Mouse (Mus musculus): ENCODE results near the gene Thrb.

The Thrb gene

DNA sequence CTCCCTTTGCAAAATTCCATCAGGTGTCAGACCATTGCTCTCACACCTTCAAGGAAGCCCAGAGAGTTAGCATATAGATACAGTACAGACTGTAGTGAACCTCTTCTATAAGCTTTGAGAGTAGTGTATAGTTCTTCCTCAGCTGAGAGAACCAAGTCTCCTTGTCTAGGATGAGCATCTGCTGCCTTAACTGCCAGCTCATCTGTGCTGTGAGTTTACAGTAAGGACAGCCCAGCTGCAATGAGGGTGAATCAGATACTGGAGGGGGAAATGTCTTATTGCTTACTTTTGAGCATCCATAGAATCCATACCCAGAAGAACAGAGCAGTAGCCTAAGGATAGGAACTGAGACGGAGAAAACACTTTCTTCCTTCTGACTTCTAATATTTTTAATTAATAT, 367.8 kb downstream of the Thrb start:
- DNase-seq (ENCODE audit: low read depth, low spot score): no peak

DNA sequence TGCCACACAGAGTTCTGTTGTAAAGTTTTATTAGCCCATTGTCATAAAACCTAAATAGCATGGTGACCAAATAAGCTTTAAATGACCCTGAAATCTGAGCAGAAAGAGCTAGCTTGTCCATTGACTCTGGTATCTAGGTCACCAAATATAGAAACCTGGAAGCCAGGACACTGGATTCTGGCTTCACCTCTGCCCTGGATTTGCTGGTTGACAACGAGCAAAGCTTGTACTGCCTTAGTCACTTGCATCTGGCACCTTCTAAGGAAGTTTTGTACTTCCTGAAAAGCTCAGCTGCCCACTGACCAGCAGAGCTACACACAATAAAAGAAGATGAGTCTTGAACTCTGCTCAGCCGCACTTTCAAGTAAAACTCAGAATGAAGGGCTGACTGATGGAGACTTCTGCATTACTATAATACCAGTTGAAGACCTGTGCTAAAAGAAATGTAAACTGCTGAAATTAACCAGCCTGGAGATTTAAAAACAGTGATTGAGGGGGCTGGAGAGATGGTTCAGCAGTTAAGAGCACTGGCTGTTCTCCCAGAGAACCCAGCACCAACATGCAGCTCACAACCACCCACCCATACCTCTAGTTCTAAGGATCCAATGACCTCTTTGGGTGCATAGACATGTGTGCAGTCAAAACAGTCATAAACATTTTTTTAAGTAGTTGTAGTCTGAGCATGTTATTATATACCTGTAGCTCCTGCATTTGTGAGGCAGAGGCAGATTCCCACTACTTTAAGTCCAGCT, 369.3 kb downstream of the Thrb start:
- DNase-seq (ENCODE audit: low read depth, low spot score): no peak

DNA sequence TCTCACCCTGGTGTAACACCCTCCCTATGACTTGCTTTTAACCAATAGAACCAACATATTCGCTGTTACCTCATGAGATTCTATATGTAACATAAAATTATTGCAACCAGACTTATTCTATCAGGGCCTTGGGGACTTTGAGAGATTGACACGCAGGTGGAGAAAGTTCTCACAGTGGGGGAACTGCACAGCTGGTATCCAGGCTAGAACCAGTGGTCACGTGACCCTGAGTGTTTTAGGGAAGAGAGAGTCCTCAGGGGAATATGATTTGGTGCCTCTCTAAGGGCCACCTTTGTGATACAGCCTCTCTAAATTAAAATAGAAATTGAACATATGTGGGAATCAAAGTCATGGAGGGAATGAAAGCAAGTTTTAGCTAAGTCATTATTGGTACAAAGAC, 371.9 kb downstream of the Thrb start:
- DNase-seq (ENCODE audit: low read depth, low spot score): no peak

DNA sequence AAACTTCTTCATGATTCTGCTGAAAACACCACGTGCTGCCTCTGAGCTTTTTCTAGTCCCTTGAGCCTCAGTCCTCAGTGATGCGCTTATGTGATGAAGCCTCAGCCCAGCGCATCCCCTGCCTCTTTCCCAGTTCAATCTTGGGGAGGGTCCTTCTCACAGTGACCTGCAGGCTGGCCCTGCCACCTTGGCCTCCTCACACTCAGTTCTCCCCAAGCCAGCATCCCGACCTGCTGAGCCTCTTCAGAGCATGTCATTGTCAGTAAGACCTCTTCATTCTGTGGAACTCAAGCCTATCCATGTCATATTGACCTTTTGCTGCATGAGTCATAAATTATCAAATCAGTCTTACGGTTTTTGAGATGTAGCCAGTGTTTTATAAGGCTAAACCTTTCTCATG, 376.5 kb downstream of the Thrb start:
- DNase-seq (ENCODE audit: low read depth, low spot score): no peak

DNA sequence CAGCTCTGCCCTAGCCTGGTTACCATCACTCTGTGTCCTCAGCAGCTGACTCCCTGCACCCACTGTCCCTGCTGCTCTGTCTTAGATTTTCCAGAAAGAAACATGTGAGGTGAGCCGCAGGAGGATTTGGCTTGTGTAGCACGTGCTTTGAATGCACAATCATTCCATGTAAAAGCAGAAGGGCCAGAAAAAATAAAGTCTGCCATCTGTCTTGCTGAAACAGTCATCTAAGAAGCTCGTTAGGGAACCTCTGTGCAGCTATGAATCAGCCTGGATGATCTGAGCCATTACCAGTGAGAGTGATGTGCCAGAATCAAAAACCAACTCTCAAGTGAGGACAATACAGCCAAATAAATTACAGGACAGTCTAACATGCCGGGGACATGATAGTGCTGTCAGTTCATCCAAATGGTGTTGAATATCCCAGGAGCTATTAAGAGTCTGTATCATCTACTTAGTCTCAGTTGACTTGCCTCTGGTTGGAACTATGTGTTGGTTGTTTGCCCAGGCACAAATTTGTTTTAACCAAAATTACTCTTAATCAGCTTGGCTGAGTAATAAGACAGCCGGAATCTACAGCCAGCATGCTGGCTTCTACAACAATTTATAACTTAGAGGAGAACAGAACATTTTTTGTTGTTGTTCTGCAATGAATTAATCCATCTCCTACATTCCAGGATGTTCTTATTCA, 402.2 kb downstream of the Thrb start:
- DNase-seq (ENCODE audit: low read depth, low spot score): no peak

All from ES-CJ7 (cell line).